In the genomic region with DNA sequence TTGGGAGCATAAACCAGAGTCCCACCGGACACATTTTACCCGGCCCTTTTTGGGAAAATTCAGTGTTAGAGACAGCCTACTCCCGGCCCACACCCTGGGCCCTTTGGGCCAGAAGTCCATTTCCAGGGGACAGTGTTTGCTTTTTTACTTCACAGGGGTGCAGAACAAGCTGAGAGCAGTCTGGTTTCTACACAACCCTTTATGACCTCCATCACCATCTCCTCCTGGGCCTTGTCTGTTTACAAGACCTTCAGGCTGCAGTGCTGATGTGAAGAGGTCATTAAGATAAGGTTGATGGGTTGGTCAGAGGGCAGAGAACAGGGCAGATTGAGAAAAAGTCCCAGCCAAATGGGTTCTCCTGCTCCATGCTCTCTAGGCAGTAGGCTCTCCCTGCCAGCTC, we compare ENCODE assay signal across 8 mouse cellular contexts. TPM values are rescaled to one million over a fixed set of nuclear protein-coding genes. Genes with fewer than 3 reads are reported as not detected.
DNase-seq lines count a peak whose midpoint lies in the region; ATAC-seq and TF ChIP-seq lines count a peak whose summit lies in the region.

No protein-coding gene starts in this region.

- intact Hi-C loops in left cerebral cortex, postnatal 10 days (cut with DNase I): loop anchor here (1.0 to 5.0 kb wide), 4 partner anchors 60 to 365 kb away; no protein-coding TSS in a partner anchor

- no peaks in the 10 kb centered on the region for H3K27me3 ChIP-seq in kidney, adult 2 months (replicated peaks; ENCODE audit: control insufficient read depth, insufficient read depth, low read length)
- no peaks in the 10 kb centered on the region for H3K27me3 ChIP-seq in embryonic facial prominence, embryonic 12.5 days
- H3K27me3 ChIP-seq in hindbrain, embryonic 15.5 days: no peaks in the 10 kb centered on the region
- no peaks in the 10 kb centered on the region for H3K27me3 ChIP-seq in midbrain, embryonic 16.5 days (ENCODE audit: control insufficient read depth, insufficient read depth, low read depth, low read length)

- peak; percentile 32 for DNase-seq in kidney, adult 2 months
- no peak for DNase-seq in kidney, postnatal 10 days
- DNase-seq in left cerebral cortex, postnatal 10 days (ENCODE audit: extremely low spot score in 1 of 2, low spot score in 2 of 2): no peak
- DNase-seq in layer of hippocampus, postnatal 36 days: no peak

- no peak for TF ChIP-seq CTCF in kidney, adult 2 months (conservative IDR thresholded peaks at IDR 0.05; ENCODE audit: insufficient read depth, insufficient read length, low read depth, low read length)

- H3K27ac ChIP-seq in kidney, adult 2 months (ENCODE audit: insufficient read depth, low read depth, low read length): no peak overlapping the region
- H3K27ac ChIP-seq in embryonic facial prominence, embryonic 12.5 days: no peak overlapping the region
- no peak overlapping the region for H3K27ac ChIP-seq in hindbrain, embryonic 15.5 days (replicated peaks)
- no peak overlapping the region for H3K27ac ChIP-seq in midbrain, embryonic 16.5 days (ENCODE audit: low read length)

- peaks cover 8% of the 10 kb centered on the region; the same call in 1 of the 2 replicates for H3K4me1 ChIP-seq in kidney, adult 2 months (ENCODE audit: control insufficient read depth, insufficient read depth, low read length)
- peaks cover 17% of the 10 kb centered on the region for H3K4me1 ChIP-seq in embryonic facial prominence, embryonic 12.5 days
- H3K4me1 ChIP-seq in hindbrain, embryonic 15.5 days (replicated peaks): peaks cover 39% of the 10 kb centered on the region
- peaks cover 33% of the 10 kb centered on the region for H3K4me1 ChIP-seq in midbrain, embryonic 16.5 days (ENCODE audit: control insufficient read depth, insufficient read depth, low read length)

- H3K4me3 ChIP-seq in kidney, adult 2 months (ENCODE audit: insufficient read depth, low read depth, low read length): no peak overlapping the region
- H3K4me3 ChIP-seq in embryonic facial prominence, embryonic 12.5 days: no peak overlapping the region
- peak overlapping the region; percentile 62 for H3K4me3 ChIP-seq in hindbrain, embryonic 15.5 days
- no peak overlapping the region for H3K4me3 ChIP-seq in midbrain, embryonic 16.5 days (ENCODE audit: low read depth, low read length)

- no peaks in the 10 kb centered on the region for H3K9me3 ChIP-seq in embryonic facial prominence, embryonic 12.5 days
- H3K9me3 ChIP-seq in hindbrain, embryonic 15.5 days: no peaks in the 10 kb centered on the region
- no peaks in the 10 kb centered on the region for H3K9me3 ChIP-seq in midbrain, embryonic 16.5 days (replicated peaks; ENCODE audit: control insufficient read depth, low read length, poor library complexity, severe bottlenecking)

- peak; percentile 44; the same call in 1 of the 2 replicates for ATAC-seq in embryonic facial prominence, embryonic 12.5 days (ENCODE audit: insufficient number of reproducible peaks, insufficient read depth, low FRiP score, low TSS enrichment)
- ATAC-seq in hindbrain, embryonic 15.5 days (ENCODE audit: low FRiP score, low read depth): peak; percentile 6
- no peak for ATAC-seq in midbrain, embryonic 16.5 days
- no peak for ATAC-seq in activated CD4-positive, CD25-positive, alpha-beta regulatory T cell, adult 4 months

- no peaks in the 10 kb centered on the region for H3K36me3 ChIP-seq in kidney, adult 2 months (ENCODE audit: control insufficient read depth, insufficient read depth, low read length)
- no peaks in the 10 kb centered on the region for H3K36me3 ChIP-seq in embryonic facial prominence, embryonic 12.5 days
- no peaks in the 10 kb centered on the region for H3K36me3 ChIP-seq in hindbrain, embryonic 15.5 days
- no peaks in the 10 kb centered on the region for H3K36me3 ChIP-seq in midbrain, embryonic 16.5 days (ENCODE audit: control insufficient read depth, insufficient read depth, low read length)

- TF ChIP-seq POLR2A in kidney, adult 2 months (IDR thresholded peaks at IDR 0.05; ENCODE audit: low read depth, low read length): no peak

- WGBS in kidney, adult 2 months: 39% methylated on average over 3 of the region's 3 CpGs
- WGBS in embryonic facial prominence, embryonic 12.5 days: 49% methylated on average over 3 of the region's 3 CpGs
- 44% methylated on average over 3 of the region's 3 CpGs for WGBS in hindbrain, embryonic 15.5 days
- 49% methylated on average over 3 of the region's 3 CpGs for WGBS in midbrain, embryonic 16.5 days

- H3K4me2 ChIP-seq in embryonic facial prominence, embryonic 12.5 days (replicated peaks): peak overlapping the region; percentile 88
- H3K4me2 ChIP-seq in hindbrain, embryonic 15.5 days: peak overlapping the region; percentile 49
- H3K4me2 ChIP-seq in midbrain, embryonic 16.5 days (ENCODE audit: low read length): peak overlapping the region; percentile 48

- no peak overlapping the region for H3K9ac ChIP-seq in embryonic facial prominence, embryonic 12.5 days
- no peak overlapping the region for H3K9ac ChIP-seq in hindbrain, embryonic 15.5 days
- H3K9ac ChIP-seq in midbrain, embryonic 16.5 days (ENCODE audit: low read depth, low read length): peak overlapping the region; percentile 36; the same call in 1 of the 2 replicates

RNA-seq across cellular contexts. Expression of a gene that starts 0.6 kb away (rescaled TPM):
- polyA plus RNA-seq in kidney, adult 2 months (2012; rRNA removed): 88.6 and 101 TPM in 2 replicates
- polyA plus RNA-seq in embryonic facial prominence, embryonic 12.5 days (2016; fragmentation: Nextera tagmentation; extraction: Ambion mirVana): 110 and 119 TPM in 2 replicates
- 110 and 112 TPM in 2 replicates for polyA plus RNA-seq in hindbrain, embryonic 15.5 days (2015; fragmentation: Nextera tagmentation; extraction: Ambion mirVana)
- 112 and 114 TPM in 2 replicates for polyA plus RNA-seq in midbrain, embryonic 16.5 days (2015; fragmentation: Nextera tagmentation; extraction: Ambion mirVana)
- total RNA-seq in left cerebral cortex, postnatal 10 days (2021): 100 to 1,000 TPM; 246 to 267 TPM
- total RNA-seq in layer of hippocampus, postnatal 36 days (2021): 100 to 1,000 TPM; 335 to 338 TPM
- 10 to 100 TPM; 14.8 to 24.1 TPM for polyA plus RNA-seq in activated CD4-positive, CD25-positive, alpha-beta regulatory T cell, adult 4 months (2017; shearing (Covaris generic))

Comparison
In these comparisons a context has a peak if more than half of its experiments do, and no peak if none do; other contexts are left out.
1. ATAC-seq: peak in embryonic facial prominence, embryonic 12.5 days (single experiment) and hindbrain, embryonic 15.5 days (single experiment); none in midbrain, embryonic 16.5 days (single experiment) and activated CD4-positive, CD25-positive, alpha-beta regulatory T cell, adult 4 months (single experiment).
2. Peak in every context shown above with its lines, with median percentiles within 50 percentile points of each other: H3K4me2 ChIP-seq.